Mouse (Mus musculus) MEL (cell line): Measurements from ENCODE around the gene Dars.

Source experiments
- CTCF ChIP-seq, 3 experiments: IDR thresholded peaks in 2 of 3; conservative IDR thresholded peaks in 1 of 3; 2 replicates each; pipeline ENCODE4 v1.5.1; 2011 to 2012; ENCODE audit warnings: low read length in 3 of 3, low read depth in 2 of 3, mild to moderate bottlenecking in 2 of 3, improper control_type of control experiment in 1 of 3, inconsistent platforms in 1 of 3, mixed read lengths in 1 of 3, moderate library complexity in 1 of 3; ENCODE audit not compliant: control insufficient read depth in 1 of 3, insufficient read depth in 1 of 3, poor library complexity in 1 of 3, severe bottlenecking in 1 of 3
- POLR2AphosphoS2 ChIP-seq: IDR thresholded peaks from 2 replicates; pipeline ENCODE4 v1.6.1; 2011; ENCODE audit warnings: low read length, improper control_type of control experiment
- ZC3H11A ChIP-seq: IDR thresholded peaks from 2 replicates; pipeline ENCODE4 v1.6.1; 2012; ENCODE audit warnings: low read depth, mild to moderate bottlenecking, inconsistent platforms, low read length, improper control_type of control experiment

DNA sequence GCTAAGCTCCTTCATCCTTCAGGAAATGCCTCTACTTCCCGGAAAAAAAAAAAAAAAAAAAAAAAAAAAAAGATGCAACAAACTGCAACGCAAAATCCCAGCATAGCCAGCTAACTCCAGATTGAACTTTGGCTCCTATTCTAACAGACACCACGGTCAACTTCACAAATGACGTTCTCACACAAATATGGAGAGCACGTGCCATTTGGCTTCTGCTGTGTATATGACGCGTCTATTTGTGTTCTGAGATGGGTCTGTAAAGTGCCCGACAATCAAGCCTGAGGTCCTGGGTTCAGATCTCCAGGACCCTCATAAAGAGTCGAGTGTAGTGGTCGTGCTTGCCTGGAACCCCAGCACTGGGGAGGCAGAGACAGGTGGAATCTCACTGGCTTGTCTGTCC lies 39.1 kb upstream of the Dars start:
- TF ChIP-seq ZC3H11A (no peak), POLR2AphosphoS2 (no peak), CTCF (IDR thresholded peaks at IDR 0.05 in 2 of 3, conservative IDR thresholded peaks at IDR 0.05 in 1 of 3; ENCODE audit: control insufficient read depth in 1 of 3, insufficient read depth in 1 of 3, low read depth in 2 of 3, low read length in 3 of 3, poor library complexity in 1 of 3, severe bottlenecking in 1 of 3) (no peak)
